Mouse (Mus musculus) embryonic fibroblast, embryonic 13.5 days (primary cell): ENCODE results near the gene Cdc42ep1.

Source experiments
- CTCF ChIP-seq: IDR thresholded peaks from 2 replicates; pipeline ENCODE4 v1.5.1; 2011; ENCODE audit warnings: mild to moderate bottlenecking, control low read depth, low read length, moderate library complexity, borderline replicate concordance; ENCODE audit not compliant: insufficient read depth
- POLR2A ChIP-seq: IDR thresholded peaks from 2 replicates; pipeline ENCODE4 v1.6.1; 2011; ENCODE audit warnings: low read depth, mild to moderate bottlenecking, control low read depth, low read length, moderate library complexity

DNA sequence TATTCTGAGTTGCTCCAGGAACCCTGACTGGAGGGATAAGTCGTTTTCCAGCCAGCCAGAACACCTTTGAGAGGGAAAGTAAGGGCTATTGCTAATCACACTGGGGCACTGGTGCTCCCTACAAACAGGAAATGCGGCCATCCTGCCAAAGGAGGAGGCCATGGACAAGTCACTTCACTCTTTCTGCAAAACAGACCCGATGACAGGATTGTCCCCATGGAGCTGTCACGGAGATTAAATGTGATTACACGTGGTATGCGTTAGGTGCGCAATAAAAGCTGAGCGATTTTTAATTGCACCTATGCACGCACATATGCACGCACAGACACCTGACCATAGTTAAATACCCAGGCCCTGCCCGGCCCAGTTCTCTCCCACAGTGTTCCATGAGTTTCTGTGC, 1.7 kb upstream of the Cdc42ep1 start:
- no peak for TF ChIP-seq POLR2A
- no peak for TF ChIP-seq CTCF
